Mouse (Mus musculus): ENCODE data around the gene Ptprg. TPM values are rescaled to one million over a fixed set of nuclear protein-coding genes. Genes with fewer than 3 reads are reported as not detected.

Gene Ptprg
- polyA plus RNA-seq, 1 experiment = 16.6 TPM

DNA sequence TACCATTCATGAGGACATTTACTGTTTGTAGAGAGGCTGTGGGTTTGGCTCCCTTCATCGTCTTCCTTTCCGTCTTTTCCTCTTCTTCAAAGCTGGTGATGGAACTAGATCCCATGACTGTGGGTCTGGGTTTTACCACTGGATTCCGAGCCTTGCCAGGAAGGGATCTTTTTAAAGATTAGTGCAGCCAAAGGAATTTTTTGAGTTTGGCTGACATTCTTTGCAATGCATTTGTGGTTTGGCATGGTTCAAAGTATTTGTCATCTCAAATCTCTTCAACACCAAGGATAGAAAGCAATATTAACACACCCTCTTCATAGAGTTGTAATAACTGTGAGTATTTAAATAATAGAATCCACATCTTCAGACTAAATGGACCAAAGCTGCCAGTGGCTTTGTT, 59.8 kb downstream of the Ptprg start:
- Histone ChIP-seq H3K27me3 (ENCODE audit: control insufficient read depth, insufficient read depth, insufficient read length) (no peaks in the 10 kb centered on the region), H3K79me2 (ENCODE audit: control insufficient read depth, insufficient read depth) (peaks cover 42% of the 10 kb centered on the region), H3K79me3 (ENCODE audit: low read depth) (peaks cover 4% of the 10 kb centered on the region), H3ac (ENCODE audit: control insufficient read depth, insufficient read length, low read depth) (no peak overlapping the region), H3K36me3 (ENCODE audit: control insufficient read depth, insufficient read depth) (no peaks in the 10 kb centered on the region), H3K4me3 (ENCODE audit: insufficient read depth, poor library complexity, severe bottlenecking) (no peak overlapping the region)
- TF ChIP-seq MAX (IDR thresholded peaks at IDR 0.05) = peak; percentile 30
- no peak for TF ChIP-seq MYOG (IDR thresholded peaks at IDR 0.05; ENCODE audit: control insufficient read depth, extremely low read depth, insufficient read length)

DNA sequence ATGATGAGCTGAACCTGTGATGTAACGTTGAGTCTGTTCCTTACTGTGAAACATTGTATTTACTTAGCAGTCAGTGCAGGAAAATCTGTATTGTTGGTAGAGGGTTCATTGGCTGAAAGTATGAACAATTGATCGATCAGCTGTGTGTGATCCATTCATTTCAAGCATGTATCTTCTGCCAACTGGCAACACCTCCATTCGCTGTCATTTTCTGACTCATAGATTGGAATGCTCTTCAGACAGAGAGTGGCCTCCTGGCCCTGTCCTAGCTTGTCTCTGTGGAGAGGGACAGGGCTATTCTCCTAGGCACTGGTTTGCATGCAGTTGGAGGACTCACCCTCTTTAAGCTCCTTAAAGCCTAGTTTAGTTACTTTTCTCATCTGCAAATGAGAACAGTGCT, 62.4 kb downstream of the Ptprg start:
- Histone ChIP-seq H3ac (ENCODE audit: control insufficient read depth, insufficient read length, low read depth) (no peak overlapping the region), H3K79me2 (ENCODE audit: control insufficient read depth, insufficient read depth) (peaks cover 31% of the 10 kb centered on the region), H3K4me3 (ENCODE audit: insufficient read depth, poor library complexity, severe bottlenecking) (no peak overlapping the region), H3K79me3 (ENCODE audit: low read depth) (peaks cover 2% of the 10 kb centered on the region), H3K27me3 (ENCODE audit: control insufficient read depth, insufficient read depth, insufficient read length) (no peaks in the 10 kb centered on the region), H3K36me3 (ENCODE audit: control insufficient read depth, insufficient read depth) (no peaks in the 10 kb centered on the region)
- TF ChIP-seq FOSL1 (IDR thresholded peaks at IDR 0.05; ENCODE audit: insufficient read depth, low read length, poor library complexity, severe bottlenecking) (no peak), CTCF (IDR thresholded peaks at IDR 0.05; ENCODE audit: control insufficient read depth, insufficient read depth, insufficient read length) (no peak), CEBPB (IDR thresholded peaks at IDR 0.05; ENCODE audit: low read depth) (no peak), MYOG (IDR thresholded peaks at IDR 0.05; ENCODE audit: control insufficient read depth, extremely low read depth, insufficient read length) (no peak), MAX (IDR thresholded peaks at IDR 0.05) (no peak), USF1 (IDR thresholded peaks at IDR 0.05; ENCODE audit: low read depth) (no peak), MYOD1 (IDR thresholded peaks at IDR 0.05; ENCODE audit: control insufficient read depth, insufficient read length, low read depth) (no peak)

DNA sequence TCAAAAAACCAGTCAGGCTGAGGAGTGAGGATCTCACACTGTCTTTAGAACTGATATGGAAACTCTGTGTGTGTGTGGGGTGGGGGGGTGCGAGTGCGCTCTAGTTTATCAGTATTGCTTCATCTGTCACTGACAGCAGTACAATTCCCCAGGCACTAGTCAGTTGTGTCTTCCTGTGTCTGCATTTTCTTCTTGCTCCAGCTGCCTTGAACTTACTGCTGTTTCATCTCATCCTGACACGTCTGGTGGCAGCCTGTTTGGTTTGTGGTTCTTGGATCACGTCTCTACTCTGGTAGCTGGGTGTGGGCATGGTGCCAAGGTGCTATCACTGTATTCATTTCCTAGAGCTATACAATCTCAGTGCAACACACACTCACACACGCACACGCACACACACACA, 64.0 kb downstream of the Ptprg start:
- Histone ChIP-seq H3K27me3 (ENCODE audit: control insufficient read depth, insufficient read depth, insufficient read length) (no peaks in the 10 kb centered on the region), H3K36me3 (ENCODE audit: control insufficient read depth, insufficient read depth) (no peaks in the 10 kb centered on the region), H3K4me3 (ENCODE audit: insufficient read depth, poor library complexity, severe bottlenecking) (no peak overlapping the region), H3K79me2 (ENCODE audit: control insufficient read depth, insufficient read depth) (peaks cover 20% of the 10 kb centered on the region), H3K79me3 (ENCODE audit: low read depth) (peaks cover 2% of the 10 kb centered on the region), H3ac (ENCODE audit: control insufficient read depth, insufficient read length, low read depth) (no peak overlapping the region)
- no peak for TF ChIP-seq FOSL1 (IDR thresholded peaks at IDR 0.05; ENCODE audit: insufficient read depth, low read length, poor library complexity, severe bottlenecking)
- TF ChIP-seq MYOG (IDR thresholded peaks at IDR 0.05; ENCODE audit: control insufficient read depth, extremely low read depth, insufficient read length) = no peak
- TF ChIP-seq CEBPB (IDR thresholded peaks at IDR 0.05; ENCODE audit: low read depth) = peak; percentile 66
- peak; percentile 23 for TF ChIP-seq MYOD1 (IDR thresholded peaks at IDR 0.05; ENCODE audit: control insufficient read depth, insufficient read length, low read depth)
- TF ChIP-seq MAX (IDR thresholded peaks at IDR 0.05) = no peak
- TF ChIP-seq CTCF (IDR thresholded peaks at IDR 0.05; ENCODE audit: control insufficient read depth, insufficient read depth, insufficient read length) = no peak

DNA sequence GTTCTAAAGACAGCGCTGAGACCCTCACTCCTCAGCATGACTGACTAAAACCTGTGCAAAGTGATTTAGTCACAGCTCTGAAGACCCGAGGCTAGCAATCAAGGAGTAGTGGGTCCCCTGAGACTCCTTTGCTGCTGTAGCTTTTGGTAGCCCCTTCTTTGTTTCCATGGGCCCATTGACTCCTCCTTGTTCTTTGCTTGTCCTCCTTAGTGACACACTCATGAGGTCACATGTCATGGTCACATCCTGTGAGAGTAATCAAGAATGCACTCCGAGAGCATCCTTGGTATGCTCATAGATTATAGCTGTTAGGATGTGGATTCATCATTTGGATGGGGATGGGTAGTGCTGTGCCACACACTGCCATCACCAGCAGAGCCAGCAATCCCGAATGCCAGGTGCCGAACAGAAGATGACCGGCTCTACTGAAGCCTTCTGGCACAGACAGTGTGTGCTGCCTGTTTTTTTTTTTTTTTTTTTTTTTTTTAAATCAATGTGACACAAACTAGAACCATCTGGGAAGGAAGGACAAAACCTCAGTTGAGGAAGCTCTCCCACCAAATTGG, 64.9 kb downstream of the Ptprg start:
- Histone ChIP-seq H3K79me2 (ENCODE audit: control insufficient read depth, insufficient read depth) (peaks cover 29% of the 10 kb centered on the region), H3K79me3 (ENCODE audit: low read depth) (peaks cover 2% of the 10 kb centered on the region), H3K36me3 (ENCODE audit: control insufficient read depth, insufficient read depth) (no peaks in the 10 kb centered on the region), H3ac (ENCODE audit: control insufficient read depth, insufficient read length, low read depth) (no peak overlapping the region), H3K27me3 (ENCODE audit: control insufficient read depth, insufficient read depth, insufficient read length) (no peaks in the 10 kb centered on the region), H3K4me3 (ENCODE audit: insufficient read depth, poor library complexity, severe bottlenecking) (no peak overlapping the region)
- TF ChIP-seq CTCF (IDR thresholded peaks at IDR 0.05; ENCODE audit: control insufficient read depth, insufficient read depth, insufficient read length) (no peak), MYOG (IDR thresholded peaks at IDR 0.05; ENCODE audit: control insufficient read depth, extremely low read depth, insufficient read length) (no peak), MAX (IDR thresholded peaks at IDR 0.05) (no peak), CEBPB (IDR thresholded peaks at IDR 0.05; ENCODE audit: low read depth) (no peak), FOSL1 (IDR thresholded peaks at IDR 0.05; ENCODE audit: insufficient read depth, low read length, poor library complexity, severe bottlenecking) (no peak), MYOD1 (IDR thresholded peaks at IDR 0.05; ENCODE audit: control insufficient read depth, insufficient read length, low read depth) (no peak), USF1 (IDR thresholded peaks at IDR 0.05; ENCODE audit: low read depth) (no peak)

DNA sequence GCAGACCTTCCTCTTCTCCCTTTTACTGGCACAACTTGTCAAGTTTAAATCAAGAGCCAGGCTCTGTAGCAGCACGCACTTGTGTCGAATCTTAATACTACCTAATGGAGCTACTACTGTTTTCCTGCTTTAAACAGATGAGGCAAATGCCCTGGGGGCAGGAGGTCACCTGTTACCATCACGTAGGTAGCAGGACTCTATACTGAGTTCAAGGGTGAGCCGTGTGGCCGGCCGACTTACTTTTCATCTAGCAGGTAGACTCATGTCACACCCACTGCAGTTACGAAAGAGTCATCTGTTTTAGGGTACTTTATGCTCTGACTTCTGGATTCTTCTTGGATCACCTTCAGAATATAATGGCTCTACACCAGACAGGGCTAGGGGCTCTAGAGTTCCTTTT, 66.3 kb downstream of the Ptprg start:
- H3ac ChIP-seq (ENCODE audit: control insufficient read depth, insufficient read length, low read depth) = no peak overlapping the region
- no peaks in the 10 kb centered on the region for H3K36me3 ChIP-seq (ENCODE audit: control insufficient read depth, insufficient read depth)
- peaks cover 2% of the 10 kb centered on the region for H3K79me3 ChIP-seq (ENCODE audit: low read depth)
- H3K4me3 ChIP-seq (ENCODE audit: insufficient read depth, poor library complexity, severe bottlenecking) = no peak overlapping the region
- no peaks in the 10 kb centered on the region for H3K27me3 ChIP-seq (ENCODE audit: control insufficient read depth, insufficient read depth, insufficient read length)
- no peak for TF ChIP-seq MYOG (IDR thresholded peaks at IDR 0.05; ENCODE audit: control insufficient read depth, extremely low read depth, insufficient read length)
- TF ChIP-seq FOSL1 (IDR thresholded peaks at IDR 0.05; ENCODE audit: insufficient read depth, low read length, poor library complexity, severe bottlenecking) = no peak
- TF ChIP-seq CEBPB (IDR thresholded peaks at IDR 0.05; ENCODE audit: low read depth) = no peak
- TF ChIP-seq USF1 (IDR thresholded peaks at IDR 0.05; ENCODE audit: low read depth) = no peak
- no peak for TF ChIP-seq MYOD1 (IDR thresholded peaks at IDR 0.05; ENCODE audit: control insufficient read depth, insufficient read length, low read depth)
- no peak for TF ChIP-seq CTCF (IDR thresholded peaks at IDR 0.05; ENCODE audit: control insufficient read depth, insufficient read depth, insufficient read length)
- TF ChIP-seq MAX (IDR thresholded peaks at IDR 0.05) = no peak
- peaks cover 23% of the 10 kb centered on the region for H3K79me2 ChIP-seq (ENCODE audit: control insufficient read depth, insufficient read depth)

DNA sequence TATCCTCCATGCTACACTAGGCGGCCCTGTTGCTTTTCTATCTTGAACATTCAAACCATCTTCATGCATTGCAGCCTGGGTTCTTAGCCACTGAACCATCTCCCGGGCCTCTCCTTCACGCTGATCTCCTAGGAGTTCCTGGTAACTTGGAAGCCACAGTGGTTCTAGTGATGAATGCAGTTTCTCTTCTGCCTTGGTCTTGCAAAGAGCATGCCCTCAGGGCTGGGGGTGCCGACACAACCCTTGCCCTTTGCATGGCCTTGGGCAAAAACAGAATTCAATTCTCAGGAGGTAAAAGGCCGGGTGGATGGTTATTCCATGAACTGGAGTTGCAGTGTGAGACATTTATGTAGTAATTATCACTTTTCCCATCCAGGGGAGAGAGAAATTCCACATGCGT, 67.0 kb downstream of the Ptprg start:
- H3K36me3 ChIP-seq (ENCODE audit: control insufficient read depth, insufficient read depth) = no peaks in the 10 kb centered on the region
- H3K79me3 ChIP-seq (ENCODE audit: low read depth) = peaks cover 2% of the 10 kb centered on the region
- no peak overlapping the region for H3ac ChIP-seq (ENCODE audit: control insufficient read depth, insufficient read length, low read depth)
- H3K79me2 ChIP-seq (ENCODE audit: control insufficient read depth, insufficient read depth) = peaks cover 20% of the 10 kb centered on the region
- TF ChIP-seq CTCF (IDR thresholded peaks at IDR 0.05; ENCODE audit: control insufficient read depth, insufficient read depth, insufficient read length) = no peak
- TF ChIP-seq MYOG (IDR thresholded peaks at IDR 0.05; ENCODE audit: control insufficient read depth, extremely low read depth, insufficient read length) = no peak
- no peaks in the 10 kb centered on the region for H3K27me3 ChIP-seq (ENCODE audit: control insufficient read depth, insufficient read depth, insufficient read length)
- H3K4me3 ChIP-seq (ENCODE audit: insufficient read depth, poor library complexity, severe bottlenecking) = no peak overlapping the region

Data from C2C12 (cell line).